Mouse (Mus musculus): Measurements from ENCODE around the gene Mfap1a.

- no peak for TF ChIP-seq CTCF (IDR thresholded peaks at IDR 0.05; ENCODE audit: borderline replicate concordance, extremely low read depth, insufficient read depth, insufficient read length)
- no peak for TF ChIP-seq POLR2A (IDR thresholded peaks at IDR 0.05; ENCODE audit: borderline replicate concordance, extremely low read depth, insufficient read depth, insufficient read length, poor library complexity, severe bottlenecking)
These were observed 7.7 kb upstream of the Mfap1a start for GRCm38 (mm10) chr2:121514211-121514610.

Data from brain, embryonic 14.5 days (tissue).